Mouse (Mus musculus) embryo, embryonic 9.5 days (tissue): ENCODE measurements at regions not wholly inside any gene's neighbourhood (a gene's known extent, or its start where the extent isn't known, plus 50 kb on each side); places are given as distances from the start of the nearest gene placed in this dataset.

Experiments
- DNase-seq: peaks from one replicate; pipeline ENCODE4 v3.0.0-alpha.2; 2017; ENCODE audit errors: extremely low spot score

GRCm38 (mm10) chr1:194878440-194878839, 60.2 kb upstream of the Cd34 start:
- no peak for DNase-seq

GRCm38 (mm10) chr1:194879324-194880233, 59.0 kb upstream of the Cd34 start:
- peak; percentile 89 for DNase-seq

GRCm38 (mm10) chr1:194881556-194882223, 56.9 kb upstream of the Cd34 start:
- no peak for DNase-seq

- DNase-seq, result no peak
These were observed 53.4 kb upstream of the Cd34 start for GRCm38 (mm10) chr1:194885071-194885686.

GRCm38 (mm10) chr1:194885687-194886077, 52.9 kb upstream of the Cd34 start:
- no peak for DNase-seq
